Mouse (Mus musculus) left cerebral cortex, postnatal 10 days (tissue): ENCODE data around the gene H2-Ke6. TPM values are rescaled to one million over a fixed set of nuclear protein-coding genes. Genes with fewer than 3 reads are reported as not detected.

Experiments used
- DNase-seq, 2 experiments: peaks; one replicate each; pipeline ENCODE4 v3.0.0; 2021 to 2022; ENCODE audit warnings: low spot score in 2 of 2, mixed read lengths in 1 of 2; ENCODE audit errors: extremely low spot score in 1 of 2
- intact Hi-C: fragments of 180-260 bp; cut with DNase I; formaldehyde crosslinking; loops from one replicate; pipeline ENCODE4 v1.15.1; 2025
- total RNA-seq, 2 experiments: library from RNA; stranded (reverse); gene quantifications; 2 replicates each; pipeline ENCODE4 v1.2.3; 2021

Gene H2-Ke6
- total RNA-seq, 2 experiments from 2014 or later = 29.7 to 32.0 TPM

GRCm38 (mm10) chr17:34031465-34032173 is 3.8 kb upstream of the H2-Ke6 start, which contains the start of the genes Slc39a7 and Rxrb:
TSS of gene Slc39a7 (minus strand) at chr17:34031682.
TSS of gene Rxrb (plus strand) at chr17:34031812.
- DNase-seq = peak; percentile 97 to 99
- intact Hi-C loops = no loop called here

GRCm38 (mm10) chr17:34030861-34031326 is 3.0 kb upstream of the H2-Ke6 start:
- peak in 1 of 2 experiments; percentile 67 for DNase-seq
- intact Hi-C loops = no loop called here

DNA sequence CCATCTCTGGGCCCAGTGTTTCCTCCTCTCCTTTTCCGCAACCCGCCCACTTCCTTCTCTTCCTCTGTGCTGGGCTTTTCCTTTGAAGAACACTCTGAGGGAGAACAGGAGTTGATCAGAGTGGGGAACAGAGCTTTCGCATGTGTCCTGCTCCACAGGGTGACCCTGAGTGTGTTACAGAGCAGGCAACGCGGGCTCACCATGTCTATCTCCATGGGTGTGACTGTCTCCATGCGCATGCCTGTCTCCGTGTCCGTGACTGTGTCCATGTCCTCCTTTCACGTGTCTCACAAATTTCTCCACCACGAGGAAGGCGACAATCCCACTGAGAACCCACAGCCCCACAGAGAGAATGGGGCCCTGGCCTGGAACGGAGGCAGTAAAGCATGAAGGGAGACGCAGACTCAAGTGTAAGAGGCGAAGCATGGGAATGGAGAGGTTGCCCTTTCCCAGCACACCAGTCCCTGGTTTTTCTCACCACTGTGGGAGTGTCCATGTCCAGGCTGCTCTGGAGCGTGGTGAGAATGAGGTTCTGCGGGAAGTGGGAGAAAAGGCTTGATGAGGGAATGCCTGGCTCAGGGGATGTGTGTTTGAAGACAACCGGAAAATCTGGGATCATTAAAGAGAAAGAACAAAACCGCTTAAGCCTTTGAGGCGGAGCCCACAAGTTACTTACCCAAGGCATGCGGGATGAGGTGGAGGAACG is 2.2 kb upstream of the H2-Ke6 start:
- DNase-seq = no peak
- intact Hi-C loops = no loop called here

DNA sequence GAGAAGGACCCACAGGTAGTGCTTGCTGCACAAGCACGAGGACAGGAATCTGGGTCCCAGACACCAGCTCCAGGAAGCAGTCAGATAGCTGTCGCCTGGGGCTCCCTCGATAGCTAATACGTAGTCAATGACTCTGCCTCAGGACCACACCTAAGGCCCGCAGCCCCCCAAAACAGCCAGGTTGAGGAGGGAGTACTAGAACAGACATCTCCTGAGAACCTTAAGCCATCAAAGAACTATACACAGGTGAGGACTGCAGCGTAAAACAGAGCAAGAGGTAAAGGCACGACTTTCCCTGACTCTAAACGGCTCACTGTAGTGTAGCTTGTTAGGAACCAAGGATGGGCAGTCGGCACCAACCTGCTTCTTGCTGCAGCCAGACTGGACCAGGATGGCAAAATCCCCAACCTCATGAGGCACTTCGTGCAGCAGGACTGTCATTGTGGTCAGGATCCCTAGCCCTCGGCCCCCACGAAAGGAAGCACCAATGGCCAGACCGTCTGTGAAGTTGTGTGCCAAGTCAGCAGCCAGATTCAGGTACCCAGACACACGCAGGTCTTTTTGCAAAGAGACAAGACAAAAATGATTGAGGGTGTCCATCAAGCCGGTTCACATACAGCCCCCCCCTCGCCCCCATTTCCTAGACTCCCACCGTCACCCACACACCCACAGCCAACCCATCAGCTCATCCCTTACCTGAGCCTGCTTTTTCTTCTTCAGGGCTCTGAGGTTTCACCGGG is 1.5 kb upstream of the H2-Ke6 start:
- intact Hi-C loops = no loop called here
- no peak for DNase-seq

DNA sequence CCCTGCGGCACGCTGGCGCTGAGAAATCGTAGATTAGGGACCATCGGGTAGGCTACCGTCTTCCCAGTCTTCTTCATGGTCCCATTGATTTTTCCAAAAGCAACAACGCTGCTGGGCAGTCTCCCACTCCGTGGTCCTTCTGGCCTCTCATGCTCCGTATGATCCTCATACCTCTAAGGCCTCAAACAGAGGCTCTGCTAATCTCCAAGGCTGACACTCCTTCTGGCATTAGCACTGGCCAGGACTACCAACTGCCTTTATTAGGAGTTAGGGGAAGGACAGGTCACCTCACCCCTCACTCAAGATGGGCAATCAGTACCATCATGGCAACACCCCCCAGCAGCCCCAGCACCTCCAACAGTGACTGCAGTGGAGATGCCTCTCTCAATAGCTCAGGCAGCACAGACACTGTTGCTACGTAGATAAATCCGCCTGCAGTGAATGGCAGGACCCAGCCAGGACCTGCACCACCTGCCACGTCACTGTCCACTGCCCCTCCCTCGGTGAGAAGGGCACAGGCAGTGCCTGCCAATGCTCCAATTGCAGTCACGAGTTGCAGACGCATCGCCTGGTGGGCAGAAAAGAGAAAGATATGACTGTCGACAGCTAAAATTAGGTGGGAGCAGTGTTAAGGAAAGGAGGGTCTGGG is 765 bp upstream of the H2-Ke6 start:
- DNase-seq = no peak
- intact Hi-C loops = no loop called here

GRCm38 (mm10) chr17:34026917-34027655 is 774 bp downstream of the H2-Ke6 start:
- no peak for DNase-seq
- intact Hi-C loops = no loop called here

DNA sequence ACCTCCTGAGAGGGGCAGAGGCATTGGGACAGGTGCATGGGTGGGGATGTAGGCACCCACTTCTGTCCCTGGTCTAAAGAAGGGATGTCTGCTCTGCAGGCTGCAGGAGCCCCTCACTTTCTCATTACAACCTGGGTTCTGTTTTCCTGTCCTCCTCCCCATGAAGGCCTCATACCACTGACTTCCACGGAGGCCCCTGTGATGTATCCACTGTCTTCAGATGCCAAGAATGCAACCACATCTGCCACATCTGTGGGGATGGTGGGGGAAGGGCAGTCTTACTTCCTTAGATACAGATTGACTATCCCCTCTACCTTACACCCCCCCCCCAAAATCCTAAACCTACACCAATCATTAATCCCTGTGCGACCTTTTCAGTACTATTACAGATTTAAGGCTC is 1.6 kb downstream of the H2-Ke6 start:
- intact Hi-C loops = no loop called here
- DNase-seq = no peak

DNA sequence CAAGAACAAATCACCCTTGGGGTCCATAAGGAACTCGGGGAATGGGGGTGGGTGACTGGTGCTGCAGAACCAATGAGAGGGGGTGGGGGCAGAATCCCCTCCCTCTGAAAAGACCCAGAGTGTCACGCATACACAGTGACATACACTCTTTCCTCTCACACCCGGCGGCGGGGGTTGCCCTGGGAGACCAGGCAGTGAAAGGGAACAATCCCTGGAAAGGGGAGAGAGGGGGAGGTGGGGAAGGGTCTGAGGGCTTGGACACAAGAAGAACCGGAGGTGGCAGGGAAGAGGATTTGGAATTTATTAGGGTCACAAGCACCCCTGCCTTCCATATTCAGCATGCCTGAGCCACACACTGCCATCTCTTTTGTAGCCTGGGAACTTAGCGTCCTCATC is 2.1 kb downstream of the H2-Ke6 start:
- intact Hi-C loops = no loop called here
- peak in 1 of 2 experiments; percentile 61 for DNase-seq

GRCm38 (mm10) chr17:34024861-34025755 is 2.8 kb downstream of the H2-Ke6 start:
- intact Hi-C loops = no loop called here
- peak in 1 of 2 experiments; percentile 74 for DNase-seq

DNA sequence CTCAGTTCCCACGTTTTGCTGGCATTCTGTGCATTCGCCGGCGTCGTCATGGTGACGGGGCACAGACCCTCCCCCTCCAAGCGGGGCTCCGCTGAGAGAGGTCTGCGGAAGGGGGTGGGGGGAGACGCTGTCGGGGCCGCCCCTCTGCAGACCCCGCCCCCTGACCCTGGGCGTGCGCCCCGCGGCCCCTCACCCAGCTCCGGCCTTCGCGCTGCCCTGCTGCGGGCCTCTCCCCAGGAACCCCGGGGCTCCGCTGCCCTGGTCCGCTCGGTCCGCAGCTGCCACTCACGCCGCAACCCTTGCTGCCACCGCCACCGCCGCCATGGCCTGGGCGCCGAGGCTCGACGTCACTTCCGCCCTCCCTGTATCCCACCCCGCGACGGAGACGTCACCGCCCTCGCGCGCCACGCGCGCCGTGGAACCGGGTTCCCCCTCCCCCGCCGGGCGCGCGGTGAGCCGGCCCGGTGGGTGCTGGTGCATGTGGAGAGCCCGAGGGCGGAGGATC is 3.5 kb downstream of the H2-Ke6 start, which contains the start of gene Ring1:
Gene Ring1 (minus strand): TSS at position 364 of the 505 bp plus-strand sequence.
- intact Hi-C loops = no loop called here
- peak; percentile 86 to 93 for DNase-seq

- intact Hi-C loops = no loop called here
- DNase-seq = no peak
Measured at GRCm38 (mm10) chr17:34023678-34024077, 4.2 kb downstream of the H2-Ke6 start.

- intact Hi-C loops = no loop called here
- DNase-seq = peak in 1 of 2 experiments; percentile 32
Measured at GRCm38 (mm10) chr17:34022987-34023386, 4.9 kb downstream of the H2-Ke6 start.

GRCm38 (mm10) chr17:34022414-34022783 is 5.5 kb downstream of the H2-Ke6 start:
- peak in 1 of 2 experiments; percentile 48 for DNase-seq
- intact Hi-C loops = no loop called here

DNA sequence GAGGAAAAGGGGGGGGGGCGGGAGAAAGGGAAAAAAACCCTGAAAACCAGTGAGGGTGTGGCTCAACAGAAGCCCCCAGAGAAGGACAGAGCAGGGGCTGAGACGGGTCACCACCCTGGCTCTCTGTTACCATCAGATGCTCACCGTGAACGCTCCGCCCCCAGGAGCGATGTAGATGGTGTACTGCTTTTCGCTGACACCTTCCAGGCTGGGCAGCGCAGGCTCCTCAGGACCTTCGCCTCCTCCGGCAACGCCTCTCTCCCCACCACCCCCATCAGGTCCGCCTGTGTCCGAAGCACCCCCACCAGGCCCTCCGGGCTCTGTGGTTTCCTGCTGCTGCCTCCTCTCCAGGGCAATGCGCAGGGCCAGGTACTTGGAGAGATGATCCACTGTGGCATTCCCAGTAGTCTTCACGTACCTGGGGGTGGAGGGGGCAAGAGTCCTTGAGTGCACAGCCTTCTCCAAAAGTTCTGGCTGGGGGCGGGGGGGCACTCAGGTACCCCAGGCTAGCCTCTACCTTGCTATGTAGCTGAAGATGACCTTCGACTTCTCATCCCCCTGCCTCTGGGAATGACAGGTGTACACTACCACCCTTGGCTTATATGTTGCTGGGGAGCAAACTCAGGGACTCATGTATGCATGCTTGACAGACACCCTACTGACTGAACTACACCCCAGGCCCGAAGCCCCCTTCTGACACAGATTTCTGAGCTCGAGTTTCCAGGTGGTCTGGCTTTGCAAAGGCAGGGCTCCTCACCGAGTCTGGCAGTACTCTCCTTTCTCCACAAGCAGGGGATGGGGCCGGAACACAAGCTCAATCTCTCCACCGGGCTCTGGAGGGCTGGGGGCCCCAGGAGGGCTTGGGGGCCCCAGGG is 6.1 kb downstream of the H2-Ke6 start:
- intact Hi-C loops = loop anchor here (1.0 kb wide), 1 partner anchor 64 kb away; no protein-coding TSS in a partner anchor
- DNase-seq = peak in 1 of 2 experiments; percentile 58

GRCm38 (mm10) chr17:34013436-34013835 is 14.4 kb downstream of the H2-Ke6 start:
- intact Hi-C loops = loop anchor here (5.0 kb wide), 1 partner anchor 1264 kb away; no protein-coding TSS in a partner anchor
- no peak for DNase-seq

DNA sequence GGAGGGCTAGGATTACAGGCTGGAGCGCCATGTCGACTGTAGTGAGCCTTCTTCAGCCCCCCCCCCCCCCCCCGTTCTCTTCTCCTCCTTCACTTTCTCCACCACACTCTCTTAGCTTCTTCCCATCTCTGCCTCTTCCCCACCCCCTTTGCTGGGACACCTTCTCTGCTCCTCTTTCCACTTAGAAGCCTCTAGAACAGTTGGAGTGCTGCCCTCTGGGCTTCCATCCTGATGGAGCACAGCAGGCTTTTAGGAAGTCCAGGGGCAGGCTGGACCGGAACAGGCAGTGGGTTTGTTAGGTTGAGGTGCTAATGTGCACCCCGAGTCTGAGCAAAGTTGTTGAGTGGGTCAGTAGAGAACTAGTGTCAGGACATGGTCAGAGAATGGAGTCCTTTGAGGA is 17.7 kb downstream of the H2-Ke6 start:
- intact Hi-C loops = loop anchor here (5.0 kb wide), 1 partner anchor 1267 kb away; no protein-coding TSS in a partner anchor
- DNase-seq = no peak
